Mouse (Mus musculus): ENCODE data around the gene Cyp39a1. TPM values are rescaled to one million over a fixed set of nuclear protein-coding genes. Genes with fewer than 3 reads are reported as not detected.

The Cyp39a1 gene
- total RNA-seq (2014; rRNA removed) (39.7 and 51.4 TPM in 2 replicates), polyA plus RNA-seq (2012; rRNA removed) (9.0 and 9.6 TPM in 2 replicates)

DNA sequence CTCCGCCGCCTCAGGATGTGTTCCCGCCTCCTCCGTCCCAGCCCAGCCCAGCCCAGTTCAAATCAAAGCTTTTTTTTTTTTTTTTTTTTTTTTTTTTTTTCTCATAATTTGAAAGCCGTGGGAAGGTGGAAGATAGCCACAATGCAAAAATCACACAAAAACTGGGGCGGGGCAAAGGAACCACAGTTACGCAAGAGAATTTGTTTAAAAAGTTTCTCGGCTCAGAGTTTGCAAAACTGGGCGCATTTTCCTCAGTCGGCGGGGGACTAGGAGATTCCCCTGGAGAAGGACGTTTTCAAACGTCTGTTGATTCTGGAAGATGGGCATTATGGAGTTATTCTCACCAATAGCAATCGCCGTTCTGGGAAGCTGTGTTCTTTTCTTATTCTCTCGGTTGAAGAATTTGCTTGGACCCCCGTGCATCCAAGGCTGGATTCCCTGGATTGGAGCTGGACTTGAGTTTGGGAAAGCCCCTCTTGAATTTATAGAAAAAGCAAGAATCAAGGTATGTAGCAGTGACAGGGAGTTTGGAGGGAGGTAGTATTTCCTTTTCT lies at the start of gene Cyp39a1:
Gene Cyp39a1 (plus strand): TSS at position 136 of the 554 bp plus-strand sequence.
- Histone ChIP-seq H3K4me1 (ENCODE audit: control insufficient read depth, insufficient read depth, low read length) (peaks cover 13% of the 10 kb centered on the region), H3K27ac (replicated peaks; ENCODE audit: insufficient read depth, low read depth, low read length) (peak within 1 kb of the TSS; percentile 78), H3K9ac (ENCODE audit: low read depth, low read length) (peak within 1 kb of the TSS; percentile 79), H3K27me3 (ENCODE audit: control insufficient read depth, insufficient read depth, low read length) (no peaks in the 10 kb centered on the region), H3K36me3 (ENCODE audit: control insufficient read depth, insufficient read depth, low read length) (no peaks in the 10 kb centered on the region), H3K4me3 (ENCODE audit: insufficient read depth, low read depth, low read length) (peak within 1 kb of the TSS; percentile 91), H3K79me2 (ENCODE audit: control insufficient read depth, insufficient read depth, low read length) (peaks cover 5% of the 10 kb centered on the region; the same call in 1 of the 2 replicates)
- DNase-seq (ENCODE audit: extremely low read depth, low read depth, low spot score) = no peak
- no peak for TF ChIP-seq CTCF (IDR thresholded peaks at IDR 0.05; ENCODE audit: low read depth, low read length)
- no peak for TF ChIP-seq POLR2A (IDR thresholded peaks at IDR 0.05; ENCODE audit: extremely low read depth, insufficient read depth, low read length)
- WGBS = under 1% methylated on average over 17 of the region's 17 CpGs

DNA sequence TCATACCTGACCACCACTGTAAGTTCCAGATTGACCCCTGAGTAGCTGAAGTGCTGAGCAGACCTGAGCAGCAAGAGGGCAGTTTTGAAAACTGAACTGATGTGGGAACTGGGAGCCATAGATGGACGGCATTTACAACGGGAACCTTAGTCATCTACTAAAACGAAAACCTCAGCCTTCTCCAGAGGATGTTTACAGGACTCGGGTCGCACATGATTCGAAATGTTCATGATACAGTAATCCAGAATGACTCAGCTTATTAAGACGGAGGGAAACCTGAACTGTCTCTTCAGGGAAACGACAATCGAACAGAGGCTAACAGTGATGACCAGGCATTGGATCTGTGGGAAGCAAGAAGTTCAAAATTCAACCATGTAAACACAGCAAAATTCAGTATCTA lies 48.1 kb upstream of the Cyp39a1 start:
- no peak overlapping the region for H3K9ac ChIP-seq (ENCODE audit: low read depth, low read length)
- DNase-seq (ENCODE audit: extremely low read depth, low read depth, low spot score) = no peak
- no peaks in the 10 kb centered on the region for H3K4me1 ChIP-seq (ENCODE audit: control insufficient read depth, insufficient read depth, low read length)
- H3K79me2 ChIP-seq (ENCODE audit: control insufficient read depth, insufficient read depth, low read length) = no peaks in the 10 kb centered on the region
- no peak overlapping the region for H3K4me3 ChIP-seq (ENCODE audit: insufficient read depth, low read depth, low read length)
- H3K36me3 ChIP-seq (ENCODE audit: control insufficient read depth, insufficient read depth, low read length) = no peaks in the 10 kb centered on the region
- H3K27me3 ChIP-seq (ENCODE audit: control insufficient read depth, insufficient read depth, low read length) = no peaks in the 10 kb centered on the region
- no peak for TF ChIP-seq CTCF (IDR thresholded peaks at IDR 0.05; ENCODE audit: low read depth, low read length)
- TF ChIP-seq POLR2A (IDR thresholded peaks at IDR 0.05; ENCODE audit: extremely low read depth, insufficient read depth, low read length) = no peak
- H3K27ac ChIP-seq (replicated peaks; ENCODE audit: insufficient read depth, low read depth, low read length) = no peak overlapping the region
- 84% methylated on average over 9 of the region's 9 CpGs for WGBS

DNA sequence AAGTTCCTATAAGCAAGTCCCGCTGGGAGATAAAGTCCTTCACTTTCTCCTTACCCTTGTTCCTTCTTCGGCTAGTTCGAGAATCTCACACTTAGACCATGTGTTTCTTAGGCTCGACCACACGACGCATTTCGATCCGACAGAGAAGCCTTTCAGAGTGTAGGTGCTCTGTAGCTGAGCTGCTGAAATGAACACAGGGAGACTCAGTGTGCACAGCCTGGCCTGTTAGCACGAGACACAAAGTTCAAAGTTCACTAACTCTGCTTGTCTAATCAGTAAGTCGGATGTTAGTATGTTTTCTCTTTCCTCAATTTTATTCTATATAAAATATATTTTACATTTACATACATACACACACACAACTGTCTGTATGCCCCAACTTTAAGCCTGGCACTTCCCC lies 45.1 kb upstream of the Cyp39a1 start:
- H3K27ac ChIP-seq (replicated peaks; ENCODE audit: insufficient read depth, low read depth, low read length) = no peak overlapping the region
- no peak overlapping the region for H3K9ac ChIP-seq (ENCODE audit: low read depth, low read length)
- H3K79me2 ChIP-seq (ENCODE audit: control insufficient read depth, insufficient read depth, low read length) = no peaks in the 10 kb centered on the region
- DNase-seq (ENCODE audit: extremely low read depth, low read depth, low spot score) = peak; percentile 5
- H3K4me1 ChIP-seq (ENCODE audit: control insufficient read depth, insufficient read depth, low read length) = no peaks in the 10 kb centered on the region
- H3K4me3 ChIP-seq (ENCODE audit: insufficient read depth, low read depth, low read length) = no peak overlapping the region
- TF ChIP-seq CTCF (IDR thresholded peaks at IDR 0.05; ENCODE audit: low read depth, low read length) (no peak), POLR2A (IDR thresholded peaks at IDR 0.05; ENCODE audit: extremely low read depth, insufficient read depth, low read length) (no peak)
- H3K27me3 ChIP-seq (ENCODE audit: control insufficient read depth, insufficient read depth, low read length) = no peaks in the 10 kb centered on the region; the same call in 1 of the 2 replicates
- WGBS = 69% methylated on average over 10 of the region's 10 CpGs
- no peaks in the 10 kb centered on the region for H3K36me3 ChIP-seq (ENCODE audit: control insufficient read depth, insufficient read depth, low read length)

DNA sequence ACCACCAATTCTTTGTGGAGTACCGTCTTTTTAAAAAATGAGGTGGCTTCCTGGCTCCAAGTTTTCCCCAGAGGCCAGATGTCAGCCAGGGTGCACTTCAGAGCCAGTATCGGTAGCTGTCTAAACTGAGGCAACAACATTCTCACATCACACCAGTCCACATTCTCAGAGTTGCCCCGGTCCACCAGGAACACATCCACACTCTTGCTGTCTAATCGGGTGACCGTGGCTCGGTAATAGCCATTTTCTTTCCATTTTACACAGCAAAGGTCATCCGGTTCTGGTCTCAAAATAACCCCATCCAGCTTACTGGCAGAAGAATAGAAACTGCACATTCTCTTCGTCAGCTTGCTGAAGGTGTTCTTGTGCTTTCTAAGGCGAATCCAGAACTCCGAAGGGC lies 39.0 kb upstream of the Cyp39a1 start:
- H3K79me2 ChIP-seq (ENCODE audit: control insufficient read depth, insufficient read depth, low read length) = no peaks in the 10 kb centered on the region
- H3K27me3 ChIP-seq (ENCODE audit: control insufficient read depth, insufficient read depth, low read length) = peaks cover 20% of the 10 kb centered on the region
- H3K9ac ChIP-seq (ENCODE audit: low read depth, low read length) = no peak overlapping the region
- DNase-seq (ENCODE audit: extremely low read depth, low read depth, low spot score) = no peak
- H3K4me1 ChIP-seq (ENCODE audit: control insufficient read depth, insufficient read depth, low read length) = no peaks in the 10 kb centered on the region
- 90% methylated on average over 10 of the region's 10 CpGs for WGBS
- no peak overlapping the region for H3K27ac ChIP-seq (replicated peaks; ENCODE audit: insufficient read depth, low read depth, low read length)
- no peak overlapping the region for H3K4me3 ChIP-seq (ENCODE audit: insufficient read depth, low read depth, low read length)
- no peak for TF ChIP-seq CTCF (IDR thresholded peaks at IDR 0.05; ENCODE audit: low read depth, low read length)
- no peak for TF ChIP-seq POLR2A (IDR thresholded peaks at IDR 0.05; ENCODE audit: extremely low read depth, insufficient read depth, low read length)
- no peaks in the 10 kb centered on the region for H3K36me3 ChIP-seq (ENCODE audit: control insufficient read depth, insufficient read depth, low read length)

DNA sequence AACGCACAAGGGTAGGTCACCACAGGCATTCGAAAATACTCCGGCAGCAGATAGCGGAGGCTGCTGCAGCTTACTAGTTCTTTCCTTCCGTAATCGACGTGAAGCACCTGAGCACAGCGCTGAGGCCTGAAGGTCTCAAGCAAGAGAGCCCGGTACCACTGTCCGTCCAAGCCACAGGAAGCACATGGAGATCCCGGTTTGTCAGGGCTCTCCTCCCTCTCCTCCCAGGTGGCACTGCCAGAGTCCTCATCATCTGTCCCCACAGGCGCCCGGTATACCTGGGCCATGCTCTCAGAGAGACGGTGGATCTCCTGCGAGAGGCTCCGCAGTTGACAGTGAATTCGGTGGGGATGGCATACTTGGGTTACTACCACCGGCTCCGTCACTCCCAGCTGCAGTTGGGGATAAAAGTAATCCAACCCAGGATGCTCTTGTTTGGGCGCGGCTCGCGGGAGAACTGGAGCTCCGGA lies 38.2 kb upstream of the Cyp39a1 start:
- no peak for DNase-seq (ENCODE audit: extremely low read depth, low read depth, low spot score)
- no peak overlapping the region for H3K9ac ChIP-seq (ENCODE audit: low read depth, low read length)
- no peaks in the 10 kb centered on the region for H3K79me2 ChIP-seq (ENCODE audit: control insufficient read depth, insufficient read depth, low read length)
- 24% methylated on average over 24 of the region's 24 CpGs for WGBS
- H3K36me3 ChIP-seq (ENCODE audit: control insufficient read depth, insufficient read depth, low read length) = no peaks in the 10 kb centered on the region
- no peak overlapping the region for H3K27ac ChIP-seq (replicated peaks; ENCODE audit: insufficient read depth, low read depth, low read length)
- H3K4me1 ChIP-seq (ENCODE audit: control insufficient read depth, insufficient read depth, low read length) = no peaks in the 10 kb centered on the region
- no peak overlapping the region for H3K4me3 ChIP-seq (ENCODE audit: insufficient read depth, low read depth, low read length)
- H3K27me3 ChIP-seq (ENCODE audit: control insufficient read depth, insufficient read depth, low read length) = peaks cover 20% of the 10 kb centered on the region
- TF ChIP-seq CTCF (IDR thresholded peaks at IDR 0.05; ENCODE audit: low read depth, low read length) (no peak), POLR2A (IDR thresholded peaks at IDR 0.05; ENCODE audit: extremely low read depth, insufficient read depth, low read length) (no peak)

Data from liver, adult 2 months (tissue).